Mouse (Mus musculus): ENCODE measurements around the gene Ggt5.

Gene Ggt5

DNA sequence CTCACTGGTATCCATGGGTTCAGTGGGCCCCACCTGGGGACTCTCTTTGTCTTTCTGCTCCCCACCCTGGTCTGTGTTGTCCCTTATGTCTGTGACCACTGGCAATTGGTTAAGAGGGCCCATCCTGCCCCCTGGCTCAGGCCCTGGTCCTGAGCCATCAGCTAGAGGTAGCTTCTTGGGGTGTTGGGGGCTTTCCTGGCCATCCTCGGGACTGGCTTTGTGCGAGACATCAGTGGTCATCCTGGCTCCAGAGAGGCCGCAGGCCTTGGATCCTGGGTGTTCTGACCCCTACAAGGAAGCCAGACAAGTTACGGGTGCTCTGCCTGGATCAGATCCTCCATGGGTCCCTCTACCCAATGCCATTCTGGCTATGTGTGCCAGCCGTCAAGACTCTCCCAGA is 68.0 kb downstream of the Ggt5 start:
- peak; percentile 91 for DNase-seq

DNA sequence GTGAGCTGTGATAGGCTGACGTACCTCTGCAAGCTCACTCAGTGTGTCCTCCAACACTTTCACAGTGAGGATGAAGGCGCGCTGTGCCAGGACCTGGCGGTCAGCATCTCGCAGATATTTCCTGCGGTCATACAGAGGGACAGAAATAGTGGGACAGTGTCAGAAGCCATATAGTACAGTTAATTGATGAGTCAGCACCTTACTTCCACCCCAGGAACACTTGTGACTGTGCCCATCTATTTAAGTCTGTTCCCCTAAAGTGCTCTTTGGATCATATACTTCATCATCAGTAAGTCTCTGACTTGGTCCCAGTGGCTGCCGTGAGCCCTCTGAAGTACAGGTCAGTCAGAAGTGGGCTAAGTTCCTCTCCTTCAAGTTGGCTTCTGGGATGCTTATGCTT is 68.6 kb downstream of the Ggt5 start:
- no peak for DNase-seq

DNA sequence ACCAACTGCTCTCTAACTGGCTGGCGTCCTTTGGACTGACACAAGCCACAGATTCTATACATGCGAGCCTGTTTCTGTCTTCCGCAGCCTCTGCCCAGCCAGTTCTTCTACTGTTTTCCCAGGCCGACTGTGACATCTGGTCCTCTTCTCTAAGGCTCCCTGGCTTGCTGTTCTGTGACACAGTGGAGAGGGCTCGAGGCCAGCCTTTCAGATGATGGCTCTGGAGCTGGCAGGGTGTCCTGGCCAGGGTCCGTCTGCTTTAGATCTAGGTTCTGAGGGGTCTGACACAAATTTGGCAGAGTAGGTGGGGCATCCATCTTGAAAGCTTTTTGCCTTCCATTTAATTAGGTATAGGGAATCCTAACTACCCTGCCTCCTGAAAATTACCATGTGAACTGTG is 72.2 kb downstream of the Ggt5 start:
- DNase-seq: no peak

DNA sequence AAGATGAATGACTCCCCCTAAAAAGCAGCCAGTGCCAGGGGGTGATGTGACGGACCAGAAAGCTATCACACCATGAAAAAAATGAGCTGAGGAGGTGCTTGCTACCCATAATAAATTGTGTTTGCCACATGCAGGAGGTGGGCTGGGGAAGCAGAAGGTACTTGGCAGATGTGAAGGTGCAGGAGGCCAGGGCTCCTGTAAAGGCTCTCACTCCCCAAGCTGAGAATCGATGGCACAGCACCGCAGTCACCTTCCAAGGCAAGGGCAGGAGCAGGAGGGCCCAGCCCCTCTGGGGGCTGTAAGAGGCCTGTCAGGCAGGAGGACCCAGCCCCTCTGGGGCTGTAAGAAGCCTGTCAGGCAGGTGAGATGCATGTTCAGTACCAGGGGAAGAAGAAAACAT is 72.7 kb downstream of the Ggt5 start:
- DNase-seq: no peak

DNA sequence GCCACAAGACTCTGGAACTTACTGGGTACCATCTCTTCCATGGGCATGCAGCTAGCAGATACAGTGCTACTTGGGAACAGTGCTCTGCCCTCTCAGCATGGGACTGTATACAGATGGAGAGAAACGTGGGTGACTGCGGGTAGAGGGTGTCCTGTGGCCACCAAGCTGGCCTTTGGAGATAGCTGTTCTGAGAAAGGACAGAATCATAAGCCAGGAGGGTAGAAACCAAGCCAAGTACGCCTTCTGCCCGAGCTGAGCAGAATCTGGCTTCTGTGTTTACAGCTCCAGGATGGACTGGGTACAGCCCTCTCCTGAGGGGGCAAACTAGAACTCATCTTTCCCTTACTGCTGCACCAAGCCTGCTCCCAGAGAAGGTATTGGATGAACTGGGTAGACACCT is 73.4 kb downstream of the Ggt5 start:
- no peak for DNase-seq

DNA sequence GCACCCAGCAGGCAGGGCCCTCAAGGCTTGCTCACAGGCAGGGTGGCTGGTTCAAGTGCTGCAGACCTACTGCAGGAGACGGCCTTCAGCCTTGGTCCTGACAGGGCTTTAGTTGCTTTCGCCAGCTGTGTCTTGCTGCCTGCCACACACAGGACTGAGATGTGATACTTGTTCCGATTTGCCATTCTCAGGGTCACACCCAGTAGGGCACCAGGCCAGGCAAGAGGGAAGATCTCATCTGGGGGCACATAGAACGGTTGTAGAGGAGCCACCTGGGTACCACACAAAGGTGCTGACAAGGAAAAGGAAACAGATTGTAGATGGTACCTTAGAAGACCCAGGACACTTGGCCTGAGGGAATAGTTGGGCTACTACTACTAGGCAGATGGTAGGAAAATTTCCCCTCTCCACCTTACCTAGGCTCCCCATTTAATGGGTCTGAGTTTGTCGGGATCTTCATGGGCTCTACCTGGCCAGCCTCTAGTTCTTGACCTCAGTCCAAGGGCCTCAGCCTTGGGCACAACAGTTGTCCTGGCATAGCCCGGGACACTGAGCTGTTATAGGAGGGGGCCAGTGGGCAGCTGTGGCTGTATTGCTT is 75.6 kb downstream of the Ggt5 start:
- no peak for DNase-seq

DNA sequence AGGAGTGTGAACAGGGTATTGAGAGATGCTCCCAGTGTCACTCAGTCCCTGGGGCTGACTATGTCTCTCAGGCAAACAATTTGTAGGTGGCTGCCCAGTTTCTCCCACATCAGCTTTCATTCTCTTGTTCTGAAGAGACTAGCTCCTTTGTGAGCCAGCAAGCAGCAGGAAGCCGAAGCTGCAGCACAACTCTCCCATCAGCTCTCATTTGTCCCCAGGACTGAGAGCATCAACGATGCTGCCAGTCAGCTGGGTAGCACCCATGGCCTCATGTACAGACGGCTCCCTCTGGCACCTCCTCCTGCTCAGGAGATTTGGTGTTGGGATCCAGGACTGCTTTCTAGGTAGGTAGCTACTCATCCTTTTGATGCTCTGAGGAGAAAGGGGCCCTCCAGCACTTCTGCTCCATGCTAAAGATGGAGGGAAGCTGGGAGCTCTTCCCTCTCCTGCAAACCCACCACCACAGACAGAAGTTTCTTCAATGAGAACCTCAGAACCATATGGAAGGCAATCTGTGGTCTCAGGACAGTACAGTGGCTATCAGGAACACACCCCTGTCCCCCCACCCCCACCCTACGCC is 77.4 kb downstream of the Ggt5 start:
- no peak for DNase-seq
